Mouse (Mus musculus): ENCODE data around the gene Plcg1. TPM values are rescaled to one million over a fixed set of nuclear protein-coding genes. Genes with fewer than 3 reads are reported as not detected.

The Plcg1 gene
- 59.0 and 96.8 TPM in 2 replicates for total RNA-seq (2012; rRNA removed)

DNA sequence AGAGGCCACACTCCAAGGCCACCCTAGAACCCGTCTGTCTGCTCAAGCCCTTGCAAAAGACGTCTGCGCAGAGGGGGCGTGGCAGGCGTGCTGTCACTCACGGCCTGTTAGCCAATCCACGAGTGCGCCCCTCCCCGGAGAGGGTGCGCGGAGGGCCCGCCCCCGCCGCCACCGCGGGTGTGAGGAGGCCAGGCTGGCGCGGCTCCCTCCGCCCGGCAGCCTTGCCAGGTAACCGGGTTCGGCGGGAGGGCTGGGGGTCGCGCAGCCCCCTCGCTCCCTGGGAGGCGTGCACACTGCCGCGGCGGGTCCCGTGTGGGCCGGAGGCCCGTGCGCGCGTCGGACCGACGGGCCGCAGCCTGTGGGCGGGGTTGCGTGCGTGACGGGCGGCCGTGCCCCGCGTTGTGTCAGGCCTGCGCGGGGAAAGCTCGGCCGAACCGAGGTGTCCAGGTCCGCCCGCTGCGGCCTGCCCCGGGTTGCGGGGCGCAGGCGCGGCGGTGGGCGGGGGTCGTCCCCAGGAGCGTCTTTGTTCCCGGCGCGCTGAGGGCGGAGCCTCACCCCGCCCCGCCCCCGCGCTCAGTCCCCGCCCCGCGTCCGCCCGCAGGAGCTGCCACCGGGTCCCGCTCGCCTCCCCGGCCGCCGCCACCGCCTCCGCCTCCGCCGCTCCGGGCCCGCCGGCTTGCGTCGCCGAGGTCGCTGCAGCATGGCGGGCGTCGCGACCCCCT lies at the start of gene Plcg1:
Gene Plcg1, plus strand, starts transcription at position 184 of the 722 bp plus-strand sequence.
- Histone ChIP-seq H3K36me3 (ENCODE audit: control insufficient read depth, insufficient read depth, low read length, poor library complexity, severe bottlenecking) (no peaks in the 10 kb centered on the region; the same call in 1 of the 2 replicates), H3K9ac (ENCODE audit: insufficient read depth, low read depth, low read length, poor library complexity, severe bottlenecking) (peak within 1 kb of the TSS; percentile 95), H3K27ac (ENCODE audit: insufficient read depth, low read depth, low read length, poor library complexity, severe bottlenecking) (peak within 1 kb of the TSS; percentile 62), H3K9me3 (ENCODE audit: control insufficient read depth, insufficient read depth, low read depth, low read length) (no peaks in the 10 kb centered on the region), H3K4me3 (ENCODE audit: insufficient read depth in 1 of 2, low read depth in 1 of 2, low read length in 2 of 2, poor library complexity in 1 of 2, severe bottlenecking in 1 of 2) (peak within 1 kb of the TSS; percentile 92 to 96), H3K4me1 (ENCODE audit: control insufficient read depth in 2 of 2, insufficient read depth in 2 of 2, low read length in 2 of 2, poor library complexity in 1 of 2) (peaks cover 7 to 26% of the 10 kb centered on the region in 2 experiments; a peak in 3 of 4 replicates)
- TF ChIP-seq ZC3H11A (IDR thresholded peaks at IDR 0.05; ENCODE audit: borderline replicate concordance, low read depth, low read length) = no peak
- no peak for TF ChIP-seq MAFK (IDR thresholded peaks at IDR 0.05; ENCODE audit: insufficient read depth, low read depth, low read length)
- no peak for TF ChIP-seq ZNF384 (IDR thresholded peaks at IDR 0.05; ENCODE audit: low read depth, low read length)
- TF ChIP-seq CHD2 (IDR thresholded peaks at IDR 0.05; ENCODE audit: low read depth, low read length) = no peak
- TF ChIP-seq HCFC1 (IDR thresholded peaks at IDR 0.05; ENCODE audit: borderline replicate concordance, insufficient read depth, low read length) = no peak
- peak; percentile 84 for DNase-seq (ENCODE audit: low read depth, low spot score)
- in situ Hi-C loops (cut with MboI; ENCODE audit: low sequenced_read_pairs in 2 of 2, unreplicated experiment in 2 of 2) = no loop called here

GRCm38 (mm10) chr2:160700271-160700670 lies 30.8 kb upstream of the Plcg1 start:
- no peak overlapping the region for H3K4me3 ChIP-seq (ENCODE audit: insufficient read depth in 1 of 2, low read depth in 1 of 2, low read length in 2 of 2, poor library complexity in 1 of 2, severe bottlenecking in 1 of 2)
- no peak overlapping the region for H3K27ac ChIP-seq (ENCODE audit: insufficient read depth, low read depth, low read length, poor library complexity, severe bottlenecking)
- no peak for DNase-seq (ENCODE audit: low read depth, low spot score)
- H3K4me1 ChIP-seq (ENCODE audit: control insufficient read depth in 2 of 2, insufficient read depth in 2 of 2, low read length in 2 of 2, poor library complexity in 1 of 2) = no peaks in the 10 kb centered on the region
- H3K9ac ChIP-seq (ENCODE audit: insufficient read depth, low read depth, low read length, poor library complexity, severe bottlenecking) = no peak overlapping the region
- H3K9me3 ChIP-seq (ENCODE audit: control insufficient read depth, insufficient read depth, low read depth, low read length) = no peaks in the 10 kb centered on the region
- no peak for TF ChIP-seq ZNF384 (IDR thresholded peaks at IDR 0.05; ENCODE audit: low read depth, low read length)
- no peak for TF ChIP-seq HCFC1 (IDR thresholded peaks at IDR 0.05; ENCODE audit: borderline replicate concordance, insufficient read depth, low read length)
- TF ChIP-seq MAFK (IDR thresholded peaks at IDR 0.05; ENCODE audit: insufficient read depth, low read depth, low read length) = 0 out of 2 replicates have a peak, but pooled peaks have one; percentile 15
- no peak for TF ChIP-seq ZC3H11A (IDR thresholded peaks at IDR 0.05; ENCODE audit: borderline replicate concordance, low read depth, low read length)
- peaks cover 3% of the 10 kb centered on the region for H3K36me3 ChIP-seq (ENCODE audit: control insufficient read depth, insufficient read depth, low read length, poor library complexity, severe bottlenecking)
- in situ Hi-C loops (cut with MboI; ENCODE audit: low sequenced_read_pairs in 2 of 2, unreplicated experiment in 2 of 2) = no loop called here

DNA sequence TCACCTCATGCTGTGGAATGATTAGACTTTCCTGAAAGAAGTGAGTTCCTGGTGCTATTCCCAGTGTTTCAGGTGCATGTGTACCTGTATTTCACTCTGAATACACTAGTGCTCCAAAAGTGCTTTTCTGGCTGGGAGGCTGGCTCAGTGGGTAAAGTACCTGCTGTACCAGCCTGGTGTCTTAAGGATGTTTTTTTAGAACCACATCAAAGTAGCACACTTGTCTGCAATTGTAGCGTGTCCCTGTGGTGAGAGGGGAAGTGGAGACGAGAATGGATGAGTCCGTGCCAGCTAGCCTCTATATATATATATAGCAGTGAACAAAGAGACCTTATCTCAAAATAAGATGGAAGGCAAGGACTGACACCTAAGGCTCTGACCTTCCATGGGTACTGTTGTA lies 29.5 kb upstream of the Plcg1 start:
- Histone ChIP-seq H3K4me1 (ENCODE audit: control insufficient read depth in 2 of 2, insufficient read depth in 2 of 2, low read length in 2 of 2, poor library complexity in 1 of 2) (no peaks in the 10 kb centered on the region), H3K9ac (ENCODE audit: insufficient read depth, low read depth, low read length, poor library complexity, severe bottlenecking) (no peak overlapping the region), H3K36me3 (ENCODE audit: control insufficient read depth, insufficient read depth, low read length, poor library complexity, severe bottlenecking) (peaks cover 6% of the 10 kb centered on the region), H3K9me3 (ENCODE audit: control insufficient read depth, insufficient read depth, low read depth, low read length) (no peaks in the 10 kb centered on the region), H3K27ac (ENCODE audit: insufficient read depth, low read depth, low read length, poor library complexity, severe bottlenecking) (no peak overlapping the region), H3K4me3 (ENCODE audit: insufficient read depth in 1 of 2, low read depth in 1 of 2, low read length in 2 of 2, poor library complexity in 1 of 2, severe bottlenecking in 1 of 2) (no peak overlapping the region)
- in situ Hi-C loops (cut with MboI; ENCODE audit: low sequenced_read_pairs in 2 of 2, unreplicated experiment in 2 of 2) = no loop called here
- no peak for DNase-seq (ENCODE audit: low read depth, low spot score)
- TF ChIP-seq ZNF384 (IDR thresholded peaks at IDR 0.05; ENCODE audit: low read depth, low read length) (no peak), ZC3H11A (IDR thresholded peaks at IDR 0.05; ENCODE audit: borderline replicate concordance, low read depth, low read length) (no peak), HCFC1 (IDR thresholded peaks at IDR 0.05; ENCODE audit: borderline replicate concordance, insufficient read depth, low read length) (no peak)

- no peak overlapping the region for H3K9ac ChIP-seq (ENCODE audit: insufficient read depth, low read depth, low read length, poor library complexity, severe bottlenecking)
- peaks cover 6% of the 10 kb centered on the region for H3K36me3 ChIP-seq (ENCODE audit: control insufficient read depth, insufficient read depth, low read length, poor library complexity, severe bottlenecking)
- no peak for DNase-seq (ENCODE audit: low read depth, low spot score)
- no peaks in the 10 kb centered on the region for H3K9me3 ChIP-seq (ENCODE audit: control insufficient read depth, insufficient read depth, low read depth, low read length)
- TF ChIP-seq HCFC1 (IDR thresholded peaks at IDR 0.05; ENCODE audit: borderline replicate concordance, insufficient read depth, low read length) (no peak), ZC3H11A (IDR thresholded peaks at IDR 0.05; ENCODE audit: borderline replicate concordance, low read depth, low read length) (no peak), MAFK (IDR thresholded peaks at IDR 0.05; ENCODE audit: insufficient read depth, low read depth, low read length) (no peak), ZNF384 (IDR thresholded peaks at IDR 0.05; ENCODE audit: low read depth, low read length) (no peak), CHD2 (IDR thresholded peaks at IDR 0.05; ENCODE audit: low read depth, low read length) (no peak)
- no peaks in the 10 kb centered on the region for H3K4me1 ChIP-seq (ENCODE audit: control insufficient read depth in 2 of 2, insufficient read depth in 2 of 2, low read length in 2 of 2, poor library complexity in 1 of 2)
- no peak overlapping the region for H3K4me3 ChIP-seq (ENCODE audit: insufficient read depth in 1 of 2, low read depth in 1 of 2, low read length in 2 of 2, poor library complexity in 1 of 2, severe bottlenecking in 1 of 2)
- in situ Hi-C loops (cut with MboI; ENCODE audit: low sequenced_read_pairs in 2 of 2, unreplicated experiment in 2 of 2) = no loop called here
- no peak overlapping the region for H3K27ac ChIP-seq (ENCODE audit: insufficient read depth, low read depth, low read length, poor library complexity, severe bottlenecking)
These were observed 28.3 kb upstream of the Plcg1 start for GRCm38 (mm10) chr2:160702824-160703223.

Data from ES-E14 (cell line).